Mouse (Mus musculus) ZHBTc4 (cell line): ENCODE data around the gene Efcab7.

ENCODE experiments used
- DNase-seq: peaks from one replicate; pipeline ENCODE4 v3.0.0-alpha.2; 2011; ENCODE audit warnings: low read depth, low spot score

Efcab7 gene

GRCm38 (mm10) chr4:99829094-99830073 is at the start of gene Efcab7:
Gene Efcab7, plus strand, starts transcription at chr4:99829198.
- DNase-seq = peak; percentile 92

- peak; percentile 38 for DNase-seq
Observed at GRCm38 (mm10) chr4:99792365-99792764, 36.6 kb upstream of the Efcab7 start.

- no peak for DNase-seq
Observed at GRCm38 (mm10) chr4:99816697-99817460, 12.1 kb upstream of the Efcab7 start.

- DNase-seq = no peak
Observed at GRCm38 (mm10) chr4:99828337-99828736, 661 bp upstream of the Efcab7 start.

- no peak for DNase-seq
Observed at GRCm38 (mm10) chr4:99828739-99829093, 282 bp upstream of the Efcab7 start.

- peak; percentile 10 for DNase-seq
Observed at GRCm38 (mm10) chr4:99881882-99882281, 52.9 kb downstream of the Efcab7 start.

- DNase-seq = no peak
Observed at GRCm38 (mm10) chr4:99882405-99882804, 53.4 kb downstream of the Efcab7 start.

GRCm38 (mm10) chr4:99913894-99914451 is 85.0 kb downstream of the Efcab7 start:
- peak; percentile 46 for DNase-seq

- no peak for DNase-seq
Observed at GRCm38 (mm10) chr4:99926380-99926779, 97.4 kb downstream of the Efcab7 start.

- no peak for DNase-seq
Observed at GRCm38 (mm10) chr4:99928521-99928920, 99.5 kb downstream of the Efcab7 start.

- DNase-seq = peak; percentile 76
Observed at GRCm38 (mm10) chr4:99929149-99929612, 100.2 kb downstream of the Efcab7 start, which contains the start of gene Pgm1. Gene Pgm1, plus strand, starts transcription at chr4:99929414.

GRCm38 (mm10) chr4:99929613-99930517 is 100.9 kb downstream of the Efcab7 start, which contains the start of gene Itgb3bp:
Gene Itgb3bp, minus strand, starts transcription at chr4:99929813.
- DNase-seq = peak; percentile 81

- DNase-seq = no peak
Observed at GRCm38 (mm10) chr4:99930518-99931239, 101.7 kb downstream of the Efcab7 start.

GRCm38 (mm10) chr4:99931240-99931580 is 102.2 kb downstream of the Efcab7 start:
- DNase-seq = no peak

GRCm38 (mm10) chr4:99931807-99932206 is 102.8 kb downstream of the Efcab7 start:
- DNase-seq = no peak

GRCm38 (mm10) chr4:99934859-99935258 is 105.9 kb downstream of the Efcab7 start:
- no peak for DNase-seq

- no peak for DNase-seq
Observed at GRCm38 (mm10) chr4:99936278-99936677, 107.3 kb downstream of the Efcab7 start.

GRCm38 (mm10) chr4:99939711-99940505 is 110.9 kb downstream of the Efcab7 start:
- DNase-seq = no peak

GRCm38 (mm10) chr4:99941655-99942414 is 112.8 kb downstream of the Efcab7 start:
- DNase-seq = peak; percentile 36
